Mouse (Mus musculus) forelimb bud, embryonic 11.5 days (tissue): ENCODE data around the gene D130052B06Rik.
A peak's percentile ranks its signal among the peaks of the same experiment; 100 is the strongest.

Experiments used
- DNase-seq: peaks from one replicate; pipeline ENCODE4 v3.0.0-alpha.2; 2012; ENCODE audit warnings: low read depth, low spot score

D130052B06Rik gene

GRCm38 (mm10) chr11:33660016-33660913 is 61.2 kb downstream of the D130052B06Rik start:
- peak; percentile 27 for DNase-seq

- DNase-seq: no peak
Observed at GRCm38 (mm10) chr11:33663599-33663998, 64.5 kb downstream of the D130052B06Rik start.

- DNase-seq: no peak
Observed at GRCm38 (mm10) chr11:33668376-33668775, 69.3 kb downstream of the D130052B06Rik start.

DNA sequence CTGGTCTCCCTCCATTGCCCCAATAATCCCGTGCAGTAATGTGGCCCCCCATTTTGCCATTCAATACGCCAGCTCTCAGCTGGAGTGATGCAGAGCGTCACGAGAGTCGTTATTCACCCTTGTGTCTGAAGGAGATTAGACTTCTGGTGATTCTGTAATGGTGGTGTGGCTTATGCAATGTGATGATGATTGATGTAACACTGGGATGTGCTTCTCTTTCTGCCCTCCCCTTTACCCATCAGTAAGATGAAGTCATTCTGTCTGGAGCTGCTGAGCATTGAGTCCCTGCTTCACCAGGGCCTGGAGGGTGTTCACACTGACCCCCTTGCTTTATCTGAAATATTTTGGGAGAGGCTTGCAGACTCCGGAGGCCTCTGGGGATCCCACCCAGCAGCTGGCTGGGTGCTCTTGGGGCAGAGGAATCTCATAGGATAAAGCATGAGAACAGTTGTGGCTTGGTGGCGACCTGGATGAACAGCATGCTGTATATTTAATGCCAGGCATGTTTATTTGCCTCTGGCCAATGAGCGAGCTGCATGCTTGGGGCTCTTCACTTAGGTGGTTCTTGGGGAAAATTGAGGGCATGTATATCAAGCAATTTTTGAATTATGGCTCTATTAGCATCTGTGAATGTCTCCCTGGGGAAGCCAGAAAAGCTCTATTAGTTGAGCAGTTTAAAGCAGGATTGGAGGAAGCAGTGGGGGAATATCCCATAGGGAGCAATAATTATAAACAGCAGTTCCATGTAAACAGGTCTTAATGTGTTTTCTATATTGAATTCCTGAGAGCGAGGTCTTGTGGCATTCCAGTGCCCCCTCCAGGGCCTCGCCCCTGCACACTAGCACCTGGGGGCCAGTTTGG is 71.2 kb downstream of the D130052B06Rik start:
- DNase-seq: peak; percentile 21
